Mouse (Mus musculus): Measurements from ENCODE around the gene Gatad2a.

The Gatad2a gene

DNA sequence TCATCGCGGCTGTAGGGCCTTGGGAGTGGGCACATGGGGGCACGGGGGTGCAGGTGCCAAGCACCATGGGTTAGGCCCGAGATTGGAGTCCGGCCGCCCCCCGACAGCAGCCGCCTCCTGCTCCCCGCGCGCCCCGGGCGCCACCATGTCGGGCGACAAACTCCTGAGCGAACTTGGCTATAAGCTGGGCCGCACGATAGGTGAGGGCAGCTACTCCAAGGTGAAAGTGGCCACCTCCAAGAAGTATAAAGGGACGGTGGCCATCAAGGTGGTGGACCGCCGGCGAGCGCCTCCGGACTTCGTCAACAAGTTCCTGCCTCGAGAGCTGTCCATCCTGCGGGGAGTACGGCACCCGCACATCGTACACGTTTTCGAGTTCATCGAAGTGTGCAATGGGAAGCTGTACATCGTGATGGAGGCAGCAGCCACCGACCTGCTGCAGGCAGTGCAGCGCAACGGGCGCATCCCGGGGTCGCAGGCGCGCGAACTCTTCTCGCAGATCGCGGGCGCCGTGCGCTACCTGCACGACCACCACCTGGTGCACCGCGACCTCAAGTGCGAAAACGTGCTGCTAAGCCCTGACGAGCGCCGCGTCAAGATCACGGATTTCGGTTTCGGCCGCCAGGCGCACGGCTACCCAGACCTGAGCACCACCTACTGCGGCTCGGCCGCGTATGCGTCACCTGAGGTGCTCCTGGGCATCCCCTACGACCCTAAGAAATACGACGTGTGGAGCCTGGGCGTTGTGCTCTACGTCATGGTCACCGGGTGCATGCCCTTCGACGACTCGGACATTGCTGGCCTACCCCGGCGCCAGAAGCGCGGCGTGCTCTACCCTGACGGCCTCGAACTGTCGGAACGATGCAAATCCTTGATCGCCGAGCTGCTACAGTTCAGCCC, 93.8 kb downstream of the Gatad2a start, which contains the start of the genes Tssk6, Ndufa13 and Yjefn3:
Tssk6 (plus strand) TSS at position 22 of the 900 bp plus-strand sequence.
Ndufa13 (minus strand) TSS at position 396 of the 900 bp plus-strand sequence.
Yjefn3 (minus strand) TSS at position 550 of the 900 bp plus-strand sequence.
- in situ Hi-C loops (cut with MboI; ENCODE audit: low sequenced_read_pairs) = no loop called here

DNA sequence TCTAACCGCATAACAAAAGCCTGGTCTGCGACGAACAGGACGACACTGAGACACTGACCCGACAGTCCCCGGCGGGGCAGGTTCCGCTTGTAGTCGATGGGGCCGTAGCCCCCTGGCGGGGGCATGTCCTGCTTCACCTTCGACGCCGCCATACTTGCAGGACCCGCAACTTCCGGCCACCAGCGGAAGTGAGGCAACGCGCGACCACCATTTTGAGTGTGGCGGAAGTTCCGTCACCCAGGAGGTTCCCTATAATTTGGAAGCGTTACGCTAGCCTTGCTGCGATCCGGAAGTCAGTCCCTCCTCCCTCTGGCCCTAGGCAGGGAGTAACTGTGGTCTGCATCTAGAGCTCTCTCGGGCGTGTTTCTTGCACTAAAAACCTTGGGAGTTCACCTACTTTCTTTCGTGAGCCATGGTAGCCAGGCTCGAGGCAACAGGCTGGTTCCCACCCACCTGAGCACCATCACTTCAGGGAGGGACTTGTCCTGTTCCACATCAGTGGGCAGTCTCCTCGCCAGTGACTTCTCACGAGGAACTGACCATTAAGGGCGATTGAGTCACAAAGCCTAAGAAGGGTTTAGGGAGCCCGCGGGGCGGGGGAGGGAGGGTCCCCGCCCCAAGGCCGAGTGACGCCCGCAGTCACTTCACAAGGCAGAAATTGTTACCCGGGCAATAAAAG, 94.6 kb downstream of the Gatad2a start:
- in situ Hi-C loops (cut with MboI; ENCODE audit: low sequenced_read_pairs) = no loop called here

DNA sequence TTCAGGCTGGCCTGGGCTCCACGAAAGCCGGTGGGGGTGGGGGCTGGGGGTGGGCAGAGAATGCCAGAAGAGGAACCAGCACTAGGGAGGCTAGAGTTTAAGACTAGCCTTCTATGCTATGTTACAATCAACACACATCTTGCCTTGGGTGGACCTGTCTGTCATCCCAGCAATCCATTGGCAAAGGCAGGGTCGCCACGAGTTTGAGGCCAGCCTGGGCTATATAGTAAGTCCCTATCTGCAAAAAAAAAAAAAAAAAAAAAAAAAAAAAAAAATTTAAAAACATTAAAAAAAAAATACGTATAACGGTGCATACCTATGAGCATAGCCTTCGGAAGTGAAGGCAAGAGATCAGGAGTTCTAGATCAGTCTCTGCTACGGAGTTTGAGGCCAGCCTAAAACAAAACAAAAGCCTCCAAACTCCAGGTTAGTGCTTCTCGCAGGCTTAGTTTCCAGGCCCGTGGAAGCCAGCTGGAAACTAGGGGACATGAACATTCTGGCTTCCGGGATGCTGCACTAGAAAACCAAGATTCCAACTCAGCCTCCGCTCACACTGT, 95.2 kb downstream of the Gatad2a start:
- in situ Hi-C loops (cut with MboI; ENCODE audit: low sequenced_read_pairs) = no loop called here

DNA sequence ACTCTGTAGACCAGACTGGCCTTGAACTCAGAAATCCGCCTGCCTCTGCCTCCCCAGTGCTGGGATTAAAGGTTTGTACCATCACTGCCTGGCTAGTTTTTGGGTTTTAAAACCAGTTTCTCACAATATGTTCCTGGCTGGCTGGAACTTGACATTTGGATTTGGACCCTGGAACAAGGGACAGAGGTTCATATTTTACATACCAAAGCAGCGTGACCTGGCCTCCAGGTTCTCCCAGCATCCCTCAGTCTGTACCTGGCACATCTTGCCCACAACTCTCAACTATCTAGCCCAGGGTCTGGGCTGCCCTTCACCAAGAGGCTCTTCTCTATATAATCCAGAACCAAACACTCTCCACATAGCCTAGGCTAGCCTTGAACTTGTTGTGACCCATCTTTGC, 96.3 kb downstream of the Gatad2a start:
- in situ Hi-C loops (cut with MboI; ENCODE audit: low sequenced_read_pairs) = no loop called here

DNA sequence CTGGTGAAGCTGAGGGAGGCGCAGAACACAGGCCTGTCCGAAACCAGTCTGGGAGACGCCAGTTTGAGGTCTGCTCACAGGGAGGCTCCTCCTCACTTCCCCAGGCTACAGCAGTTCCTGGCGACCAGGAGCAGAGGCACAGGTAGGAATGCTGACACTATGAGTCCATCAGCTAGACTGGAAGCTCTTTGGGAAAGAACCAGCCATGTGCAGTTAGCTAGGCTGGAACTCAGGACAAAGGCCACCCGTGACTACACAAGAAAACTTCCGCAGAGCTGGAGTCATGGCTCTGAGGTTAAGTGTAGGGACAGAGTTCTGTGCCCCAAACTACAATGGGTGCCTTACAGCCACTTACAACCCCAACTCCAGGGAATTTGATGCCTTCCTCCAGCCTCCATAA, 98.3 kb downstream of the Gatad2a start:
- in situ Hi-C loops (cut with MboI; ENCODE audit: low sequenced_read_pairs) = no loop called here

DNA sequence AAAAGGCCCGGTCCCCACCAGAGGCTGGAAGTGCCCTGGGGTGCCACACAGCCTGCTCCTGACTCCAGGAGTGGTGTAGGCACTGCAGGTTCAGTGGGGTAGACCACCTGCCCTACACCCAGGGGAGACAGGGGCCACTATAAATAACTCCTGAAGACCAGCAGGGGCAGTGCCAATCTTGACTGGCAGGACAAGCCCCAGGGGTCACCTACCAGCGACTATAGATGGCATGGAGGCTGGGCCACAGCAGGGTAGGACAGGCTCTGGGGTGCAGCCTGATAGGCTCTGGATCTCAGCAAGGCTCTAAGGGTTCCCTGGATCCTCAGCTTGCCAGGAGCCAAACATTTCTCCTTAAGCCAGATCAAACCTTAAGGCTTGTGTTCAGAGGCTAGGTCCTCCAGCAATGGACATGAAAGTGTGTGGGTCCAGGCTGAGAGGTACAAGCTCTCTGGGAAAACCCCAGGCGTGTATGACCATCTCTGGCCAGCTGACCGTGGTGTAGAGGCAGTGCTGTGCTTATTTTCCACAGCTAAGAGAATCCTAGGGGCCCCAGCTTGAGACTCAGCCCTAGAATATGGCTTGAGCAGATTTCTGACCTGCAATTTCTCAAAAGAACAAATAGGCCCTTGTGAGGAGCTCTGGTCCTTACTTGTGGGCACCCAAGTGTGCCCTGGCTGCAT, 100.3 kb downstream of the Gatad2a start:
- in situ Hi-C loops (cut with MboI; ENCODE audit: low sequenced_read_pairs) = no loop called here

DNA sequence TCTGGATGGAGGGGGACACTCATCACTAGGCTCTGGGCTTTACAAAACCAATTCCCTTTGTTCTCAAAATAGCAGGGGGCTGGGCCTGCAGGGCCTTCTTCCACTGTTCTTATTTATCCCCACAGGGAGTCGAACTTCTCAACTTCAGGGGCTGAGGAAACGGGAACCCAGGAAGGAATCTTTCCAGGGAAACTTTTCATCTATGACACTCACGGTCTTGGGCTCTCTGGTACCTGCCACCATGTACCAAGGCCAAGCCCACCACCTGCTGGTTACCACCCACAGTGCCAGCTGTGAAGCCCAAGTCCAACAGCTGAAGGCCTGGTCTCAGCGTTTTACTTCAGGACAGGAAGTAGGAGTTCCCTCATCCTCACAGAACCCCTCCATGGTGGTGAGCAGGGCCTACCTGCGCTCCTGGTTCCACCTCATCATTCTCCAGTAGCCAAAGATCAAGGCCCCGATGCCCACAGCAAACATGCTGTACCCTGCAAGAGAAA, 101.3 kb downstream of the Gatad2a start:
- in situ Hi-C loops (cut with MboI; ENCODE audit: low sequenced_read_pairs) = no loop called here

DNA sequence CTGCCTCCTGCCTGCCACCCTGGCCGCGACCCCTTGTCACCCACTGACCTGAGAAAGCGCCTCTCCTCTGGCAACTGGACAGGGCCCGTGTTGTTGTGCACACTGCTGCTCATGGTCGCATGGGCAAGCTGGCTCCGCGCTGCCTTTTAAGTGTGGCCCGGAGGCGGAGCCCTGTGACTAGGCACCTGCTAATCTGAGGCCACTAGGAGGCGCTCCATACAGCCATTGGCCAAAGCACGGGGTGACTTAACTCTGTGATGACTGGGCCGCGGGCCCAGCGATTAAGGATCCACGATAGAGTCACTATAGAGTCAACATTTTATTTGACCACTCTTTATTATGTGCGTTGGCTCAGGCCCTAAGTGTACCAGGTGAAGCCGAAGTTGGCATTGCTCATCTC, 102.3 kb downstream of the Gatad2a start:
- in situ Hi-C loops (cut with MboI; ENCODE audit: low sequenced_read_pairs) = no loop called here

DNA sequence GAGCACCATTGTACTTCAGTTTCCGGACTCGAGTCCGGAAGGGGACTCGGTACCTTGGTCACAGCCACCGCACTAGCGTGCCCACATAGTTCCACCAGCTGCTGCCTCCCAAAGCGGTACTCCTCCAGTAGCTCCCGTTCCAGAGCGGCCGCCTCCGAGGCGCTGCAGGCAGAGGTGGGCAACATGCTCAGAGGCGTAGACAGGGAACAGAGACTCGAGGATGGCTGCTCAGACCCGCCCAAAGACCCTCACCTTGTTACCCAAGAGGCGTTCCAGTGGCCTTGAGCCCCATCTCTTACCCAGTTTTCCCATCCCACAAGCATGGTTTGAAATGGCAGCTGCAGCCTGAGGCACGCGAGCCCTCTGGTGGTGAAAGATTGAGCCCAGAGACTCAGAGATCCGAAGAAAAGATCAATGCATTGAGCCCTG, 105.4 kb downstream of the Gatad2a start:
- in situ Hi-C loops (cut with MboI; ENCODE audit: low sequenced_read_pairs) = no loop called here

DNA sequence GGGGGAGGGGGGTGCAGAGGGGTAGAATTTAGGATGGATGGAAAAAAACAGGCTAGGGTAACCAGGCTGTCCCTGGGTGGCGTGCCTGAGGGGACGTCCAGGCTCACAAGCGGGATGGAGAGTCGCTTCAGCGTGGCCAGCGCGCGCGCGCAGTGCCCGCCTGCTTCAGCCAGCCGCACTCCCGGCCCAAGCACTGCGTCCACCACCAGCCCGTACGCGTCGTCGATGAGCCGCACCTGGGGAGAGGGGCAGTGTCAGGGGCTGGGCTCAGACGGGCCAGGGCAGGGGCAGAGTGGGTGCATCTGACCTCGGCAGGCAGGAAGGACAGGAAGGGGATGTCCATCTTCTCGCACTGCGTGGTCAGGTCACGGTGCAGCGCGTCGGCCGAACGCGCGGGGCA, 107.3 kb downstream of the Gatad2a start:
- in situ Hi-C loops (cut with MboI; ENCODE audit: low sequenced_read_pairs) = no loop called here

DNA sequence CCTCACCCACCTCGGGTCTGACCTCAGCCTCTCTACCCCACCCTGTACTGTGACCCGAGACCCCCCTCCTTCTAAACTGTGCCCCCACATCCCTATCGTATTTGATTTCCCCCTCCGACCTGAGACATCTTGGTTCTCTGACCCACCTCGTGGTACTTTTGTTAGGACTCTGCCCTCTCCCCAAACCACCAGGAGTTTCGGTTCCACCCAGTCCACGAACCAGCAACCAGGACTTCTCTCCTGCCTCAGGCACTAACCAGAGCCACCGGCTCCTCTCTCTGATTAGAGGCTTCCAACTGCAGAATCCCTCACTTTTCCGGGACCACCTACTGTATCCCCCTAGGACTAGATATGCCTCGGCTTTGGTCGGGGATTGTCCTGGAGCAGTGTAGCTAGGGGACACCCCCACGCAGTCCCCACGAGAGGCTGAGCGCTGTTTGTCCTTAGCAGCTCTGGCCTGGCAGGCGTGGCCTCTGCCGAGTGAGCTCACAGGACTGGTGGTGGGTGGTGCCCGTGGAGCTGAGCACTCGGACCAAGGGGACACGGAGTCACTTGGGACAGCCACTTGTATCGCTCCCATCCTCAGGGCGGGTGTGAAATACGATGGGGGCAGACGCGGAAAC, 107.8 kb downstream of the Gatad2a start:
- in situ Hi-C loops (cut with MboI; ENCODE audit: low sequenced_read_pairs) = no loop called here

DNA sequence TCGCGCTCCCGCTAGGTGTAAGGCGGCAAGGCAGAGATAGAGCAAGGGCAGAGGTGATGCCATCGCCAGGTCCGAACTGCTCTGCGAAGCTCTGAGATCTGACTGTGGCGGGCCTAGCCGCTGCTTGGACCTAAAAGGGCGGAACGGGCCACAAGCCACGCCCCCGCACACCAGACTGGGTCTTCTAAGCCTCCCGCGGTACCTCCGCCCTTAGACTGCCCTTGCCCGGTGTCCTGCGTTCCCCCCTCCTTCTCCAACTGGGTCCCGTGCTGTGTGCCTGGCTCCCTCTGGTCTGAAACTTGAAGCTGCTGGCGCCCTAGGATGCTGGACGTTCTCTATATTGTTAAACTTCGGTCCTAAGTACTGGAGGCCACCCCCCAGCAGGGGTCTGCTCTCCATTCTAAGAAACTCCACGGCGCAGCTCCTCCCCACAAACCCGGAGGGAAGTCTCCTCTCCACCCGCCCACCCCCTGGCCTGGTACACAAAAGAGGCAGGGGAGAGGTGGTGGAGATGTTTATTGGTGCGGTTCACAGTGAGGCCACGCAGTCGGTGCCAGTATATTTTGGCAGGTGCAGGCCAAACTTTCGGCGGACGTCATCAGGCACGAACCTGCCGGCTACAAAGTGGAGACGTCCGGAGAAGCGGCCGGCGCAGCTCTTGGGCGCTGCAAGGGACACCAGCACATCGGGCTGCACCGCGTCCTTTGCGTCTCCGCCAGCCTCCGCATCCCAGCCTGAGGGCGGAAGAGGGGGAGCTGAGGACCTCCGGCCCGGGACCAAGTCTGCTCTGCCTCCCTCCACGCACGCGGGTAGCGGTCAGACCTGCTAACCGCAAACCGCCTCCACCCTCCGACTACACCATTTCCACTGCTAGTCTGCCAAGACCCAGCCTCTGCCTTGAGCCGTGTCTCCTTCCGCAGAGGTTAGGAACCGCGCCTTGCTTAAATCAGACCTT, 108.6 kb downstream of the Gatad2a start, which contains the start of gene Cilp2:
Cilp2 (minus strand) TSS at position 399 of the 955 bp plus-strand sequence.
- in situ Hi-C loops (cut with MboI; ENCODE audit: low sequenced_read_pairs) = no loop called here

DNA sequence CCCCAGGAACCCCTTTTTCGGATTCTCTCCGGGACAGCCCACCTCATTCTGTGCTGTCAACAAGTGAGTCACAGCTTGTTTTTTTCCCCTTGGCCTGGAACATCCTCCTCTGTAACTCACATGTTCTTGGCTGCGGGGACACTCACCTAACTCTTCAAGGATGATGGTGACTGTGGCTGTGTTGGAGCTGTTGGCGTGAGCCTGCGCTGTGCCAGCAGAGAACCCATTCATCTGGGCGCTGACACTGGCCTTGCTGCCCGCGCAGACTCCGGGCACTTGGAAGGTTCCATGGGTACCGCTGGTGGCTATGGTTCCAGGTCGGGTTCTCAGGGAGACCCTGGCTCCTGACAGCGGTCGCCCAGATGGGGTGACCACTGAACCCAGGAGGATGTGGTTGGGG, 112.0 kb downstream of the Gatad2a start:
- in situ Hi-C loops (cut with MboI; ENCODE audit: low sequenced_read_pairs) = no loop called here

DNA sequence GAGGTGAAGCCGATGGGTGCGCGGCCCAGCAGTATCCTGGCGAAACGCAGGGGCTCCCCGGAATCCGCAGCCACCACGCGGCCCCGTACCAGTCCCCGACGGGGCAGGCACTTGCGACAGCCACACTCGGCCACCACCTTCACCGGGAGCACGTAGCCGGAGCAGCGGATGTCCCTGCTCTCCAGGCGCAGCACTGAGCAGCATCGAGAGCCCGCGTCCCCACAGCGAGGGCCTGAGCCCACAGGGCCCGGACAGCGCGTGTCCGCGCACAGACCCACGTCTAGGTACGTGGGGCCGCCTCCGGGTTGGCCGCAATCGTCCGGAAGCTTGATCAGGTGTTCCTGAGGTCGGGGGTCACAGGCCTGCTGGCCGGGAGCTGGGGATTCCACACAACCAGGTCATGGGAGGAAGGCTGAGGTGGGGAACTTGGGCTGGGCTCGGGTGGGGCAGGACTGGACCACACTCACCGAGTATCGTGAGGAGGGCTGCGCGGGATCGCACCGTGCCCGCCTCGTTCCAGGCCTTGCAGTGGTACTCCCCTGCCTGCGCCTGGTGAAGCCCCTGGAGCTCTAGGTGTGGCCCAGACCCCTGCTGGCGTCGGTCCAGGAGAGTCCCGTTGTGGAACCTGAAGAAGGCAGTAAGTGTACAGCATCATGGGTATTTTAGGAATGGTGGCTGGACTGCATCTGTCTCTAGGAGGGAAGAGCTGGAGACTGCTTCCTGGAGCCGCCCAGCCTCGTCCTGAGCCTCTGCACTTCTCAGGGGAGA, 113.2 kb downstream of the Gatad2a start:
- in situ Hi-C loops (cut with MboI; ENCODE audit: low sequenced_read_pairs) = no loop called here

DNA sequence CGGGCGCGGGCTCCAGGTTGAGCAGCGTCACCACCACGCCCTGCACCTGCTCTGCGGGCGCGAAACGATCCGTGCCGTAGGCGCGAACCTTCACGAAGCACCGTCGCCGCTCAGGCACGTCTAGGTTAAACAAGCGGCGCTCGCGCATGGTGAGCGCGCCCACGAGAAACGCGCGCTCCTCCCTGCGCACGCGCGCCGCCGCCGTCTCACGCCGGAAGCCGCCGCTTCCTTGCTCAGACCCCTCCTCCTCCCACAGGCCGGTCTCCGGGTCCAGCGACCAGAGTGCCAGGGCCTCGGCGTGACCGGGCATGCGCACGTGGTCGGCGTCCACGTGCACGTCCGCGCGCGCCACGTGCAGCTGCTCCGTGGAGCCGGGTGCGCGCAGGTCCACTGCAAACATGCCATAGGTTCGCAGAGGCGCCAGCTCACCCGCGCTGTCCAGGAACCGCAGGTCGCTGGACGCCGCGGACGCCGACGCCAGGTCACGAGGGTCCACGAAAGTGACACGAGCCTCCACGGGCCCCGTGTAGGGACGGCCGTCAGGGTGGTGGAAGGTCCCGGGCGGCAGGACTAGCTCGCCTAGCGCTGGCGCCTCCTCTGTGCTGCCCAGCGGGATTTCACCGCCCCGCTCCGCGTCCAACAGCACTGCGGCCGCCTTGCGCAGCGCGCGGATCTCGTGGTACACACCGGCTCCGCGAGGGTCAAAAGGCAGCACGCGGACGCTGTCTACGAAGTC, 114.0 kb downstream of the Gatad2a start:
- in situ Hi-C loops (cut with MboI; ENCODE audit: low sequenced_read_pairs) = no loop called here

DNA sequence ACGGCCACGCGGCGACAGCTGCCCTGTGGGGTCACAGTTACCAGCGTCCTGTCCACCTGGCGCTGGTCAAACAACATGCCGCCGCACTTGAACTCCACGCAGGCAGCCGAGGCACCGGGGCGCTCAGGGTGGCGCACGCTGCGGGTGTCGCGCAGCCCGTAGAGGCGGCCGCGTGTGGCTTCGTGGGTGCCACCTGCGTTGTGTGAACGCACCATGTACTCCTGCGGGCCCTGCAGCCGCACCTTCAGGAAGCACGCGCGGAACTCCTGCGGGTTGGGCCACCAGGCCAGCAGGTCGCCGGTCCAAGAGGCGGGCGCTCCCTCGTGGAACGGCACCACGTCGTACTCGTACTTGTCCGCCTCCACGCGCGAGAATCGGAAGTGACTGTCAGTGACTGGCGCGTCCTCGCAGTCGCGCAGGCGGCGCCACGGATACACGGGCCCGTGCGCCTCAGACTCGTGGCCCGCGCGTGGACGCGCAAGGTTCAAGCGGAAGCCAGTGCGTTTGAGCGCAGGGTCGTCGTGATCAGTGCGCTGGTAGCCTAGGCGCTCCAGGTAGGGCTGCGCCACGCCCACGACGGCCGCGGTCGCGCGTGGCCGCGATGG, 114.8 kb downstream of the Gatad2a start:
- in situ Hi-C loops (cut with MboI; ENCODE audit: low sequenced_read_pairs) = no loop called here

DNA sequence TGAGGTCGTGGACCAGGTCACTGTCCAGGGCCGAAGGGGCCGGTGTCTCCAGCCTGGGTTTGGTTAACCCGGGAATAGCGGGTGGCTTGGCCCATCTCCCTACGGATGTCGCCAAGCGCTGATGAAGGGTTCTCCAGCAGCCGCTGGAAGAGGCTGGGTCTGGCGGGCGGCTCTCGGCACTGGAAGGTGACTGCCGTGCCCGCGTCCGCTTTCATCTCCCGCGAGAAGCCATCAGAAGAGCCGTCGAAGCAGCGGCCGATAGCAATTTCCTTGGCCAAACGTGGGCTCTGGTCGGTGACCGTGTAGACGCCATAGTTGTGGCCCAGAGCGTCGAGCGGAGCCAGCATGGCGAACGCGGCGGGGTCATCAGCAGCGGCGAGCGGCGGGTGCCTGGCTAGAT, 115.3 kb downstream of the Gatad2a start:
- in situ Hi-C loops (cut with MboI; ENCODE audit: low sequenced_read_pairs) = no loop called here
